Mouse (Mus musculus): ENCODE measurements around the gene Dnm3.

DNA sequence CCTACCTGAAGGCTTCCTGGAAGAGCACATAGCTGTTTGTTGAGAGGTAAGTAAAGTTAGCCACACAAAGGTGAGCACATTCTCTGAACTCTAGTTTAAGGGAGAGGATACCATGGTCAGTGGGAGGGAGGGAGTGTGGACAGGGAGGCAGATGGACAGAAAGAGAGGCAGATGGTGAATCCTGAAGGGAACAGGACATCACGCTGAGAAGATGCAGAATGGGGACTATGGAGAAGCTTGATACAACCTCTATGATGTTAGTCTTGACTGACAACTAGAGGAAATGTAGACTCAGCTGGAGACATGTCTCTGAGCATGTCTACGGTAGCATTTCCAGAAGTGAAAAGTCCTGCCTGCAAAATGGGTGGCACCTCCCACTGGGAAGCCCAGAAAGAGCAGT lies 19.1 kb downstream of the Dnm3 start:
- TF ChIP-seq CTCF (IDR thresholded peaks at IDR 0.05; ENCODE audit: low read depth, low read length), result no peak
- no peak for TF ChIP-seq EP300 (IDR thresholded peaks at IDR 0.05; ENCODE audit: insufficient read depth, low read depth, low read length)
- TF ChIP-seq POLR2A (IDR thresholded peaks at IDR 0.05; ENCODE audit: insufficient read depth, low read length), result no peak
